Mouse (Mus musculus): ENCODE results near the gene Senp7.

The Senp7 gene

DNA sequence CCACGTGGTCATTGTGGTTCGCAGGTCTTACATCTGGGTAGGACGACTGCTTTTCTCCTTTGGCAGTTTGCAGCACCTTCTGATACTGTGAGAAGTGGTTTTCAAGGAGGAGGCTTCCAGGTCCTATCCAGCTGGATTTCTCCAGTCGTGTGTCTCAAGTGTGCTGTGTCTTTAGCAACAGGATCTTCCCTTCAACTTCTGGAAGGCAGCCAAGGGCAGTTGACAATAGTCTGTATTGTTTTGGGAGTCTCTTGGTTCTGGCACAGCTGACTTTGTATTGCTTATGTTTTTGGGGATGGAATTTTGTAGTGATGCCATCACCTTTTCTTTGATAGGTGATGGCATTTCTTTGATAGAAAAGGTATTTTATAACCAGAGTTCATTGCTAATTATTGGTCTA, 86.0 kb downstream of the Senp7 start:
- CTCF ChIA-PET, result no interaction called here

- CTCF ChIA-PET, result interaction anchor here (0.7 kb wide), 1 partner anchor 1440 kb away, joined by 9 read pairs; no protein-coding TSS in a partner anchor
Measured at GRCm38 (mm10) chr16:56137672-56138071, 89.5 kb downstream of the Senp7 start.

GRCm38 (mm10) chr16:56139921-56140320, 91.8 kb downstream of the Senp7 start:
- CTCF ChIA-PET, result no interaction called here

DNA sequence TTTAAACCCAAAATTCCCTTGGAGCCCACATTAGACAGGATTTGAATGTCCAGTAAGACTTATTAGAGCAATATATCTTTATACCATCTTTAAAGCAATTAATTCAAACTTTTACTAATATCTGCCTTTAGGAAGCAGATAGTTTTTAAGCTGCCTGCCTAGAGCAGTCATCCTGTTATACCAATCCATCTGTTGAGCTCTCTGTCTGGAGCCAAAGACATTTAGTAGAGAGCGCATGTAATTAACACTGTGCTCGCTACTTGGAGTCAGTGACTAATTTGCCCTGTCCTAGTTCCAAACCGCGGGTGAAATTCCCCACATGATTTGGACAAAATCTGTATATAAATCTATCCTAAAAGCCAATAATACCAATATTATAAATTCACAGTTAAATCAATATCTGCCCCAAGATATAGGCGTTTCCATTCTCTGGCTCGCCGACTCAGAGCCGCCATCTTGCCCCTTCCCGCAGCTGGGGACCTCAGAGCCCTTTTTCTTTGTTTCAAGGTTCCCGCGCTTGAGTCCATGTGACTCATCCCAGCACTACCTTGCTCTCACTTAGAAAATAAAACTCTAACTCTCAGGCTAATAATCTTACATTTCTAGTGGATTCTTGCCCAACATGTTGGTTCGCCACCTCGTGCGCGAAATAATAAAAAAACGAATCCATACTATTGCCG, 96.9 kb downstream of the Senp7 start:
- CTCF ChIA-PET, result no interaction called here

GRCm38 (mm10) chr16:56147679-56148078, 99.5 kb downstream of the Senp7 start:
- CTCF ChIA-PET, result no interaction called here

DNA sequence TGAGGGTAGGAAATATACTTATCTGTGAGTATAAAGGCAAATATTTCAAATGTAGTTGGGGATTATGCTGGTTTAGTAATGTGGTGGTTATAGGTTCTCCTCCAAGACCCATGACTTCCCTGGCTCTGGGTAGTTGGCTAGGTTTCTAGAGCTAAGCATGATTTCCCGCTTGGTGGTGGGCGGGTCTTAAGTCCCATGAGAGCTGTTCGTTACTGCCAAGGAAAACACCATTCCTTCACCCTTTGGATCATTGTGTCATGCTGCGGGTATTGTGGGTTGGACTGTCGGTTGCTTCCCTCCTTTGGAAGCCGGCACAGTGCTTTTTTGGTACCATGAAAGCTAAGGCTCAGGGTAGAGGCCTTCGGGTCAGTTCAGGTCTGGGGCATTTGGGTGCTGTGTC, 115.3 kb downstream of the Senp7 start:
- CTCF ChIA-PET, result no interaction called here

DNA sequence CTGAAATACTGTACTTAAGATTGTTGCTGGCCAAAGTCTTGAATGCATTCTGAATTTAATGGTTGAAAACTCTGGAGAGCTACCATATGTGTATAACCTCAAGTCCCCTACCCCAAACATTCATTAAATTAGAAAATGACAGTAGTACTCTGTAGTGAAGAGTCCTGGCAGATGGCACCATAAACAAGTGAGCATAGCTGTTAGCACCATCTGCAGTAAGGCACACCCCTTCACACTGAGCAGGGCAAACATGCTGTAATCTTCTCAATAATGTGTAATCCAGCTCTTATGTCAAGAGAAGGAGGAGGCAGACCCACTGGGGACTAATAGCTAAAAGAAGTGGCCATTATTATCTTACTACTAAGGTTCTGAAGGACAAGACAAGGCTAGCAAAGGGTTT, 122.1 kb downstream of the Senp7 start:
- CTCF ChIA-PET, result no interaction called here

GRCm38 (mm10) chr16:56175867-56176581, 127.9 kb downstream of the Senp7 start:
- CTCF ChIA-PET, result no interaction called here

DNA sequence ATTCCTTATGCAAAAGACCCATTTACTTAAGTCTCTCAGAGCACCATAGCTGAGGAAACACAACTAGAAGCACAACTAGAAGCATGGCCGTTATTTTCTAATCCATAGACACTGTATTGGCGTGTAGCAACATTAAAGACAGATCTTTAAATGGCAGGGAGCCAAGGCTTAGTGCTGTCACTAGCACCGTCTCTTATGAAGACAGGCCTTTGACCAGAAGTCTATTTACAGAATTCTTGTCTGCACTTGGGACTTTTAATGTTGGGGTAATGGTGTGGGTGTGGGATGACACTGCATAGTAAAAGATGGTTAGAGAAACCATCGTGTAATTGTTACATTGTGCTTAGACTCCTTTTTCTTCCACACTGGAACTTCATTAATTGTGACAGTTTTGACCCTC, 138.7 kb downstream of the Senp7 start:
- CTCF ChIA-PET, result no interaction called here

DNA sequence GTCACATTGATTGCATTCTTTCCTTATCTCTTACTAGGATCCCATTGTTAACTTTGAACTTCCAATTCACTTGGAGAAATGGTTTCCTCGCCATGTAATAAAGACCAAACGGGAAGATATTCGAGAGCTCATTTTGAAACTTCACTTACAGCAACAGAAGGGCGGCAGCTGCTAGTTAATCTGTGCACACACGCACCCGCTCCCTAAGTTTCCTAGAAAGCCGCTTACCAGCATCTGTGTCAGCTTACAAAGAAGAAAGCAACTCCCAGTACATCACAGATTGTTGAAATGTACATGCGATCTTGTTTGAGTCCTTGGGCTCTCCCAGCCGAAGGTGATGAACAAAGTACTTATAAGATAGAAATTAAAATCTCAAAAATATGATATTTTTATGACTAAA, 140.1 kb downstream of the Senp7 start:
- CTCF ChIA-PET, result interaction anchor here (0.6 kb wide), 1 partner anchor 219 kb away, joined by 3 read pairs; no protein-coding TSS in a partner anchor

- CTCF ChIA-PET, result no interaction called here
Measured at GRCm38 (mm10) chr16:56204051-56204450, 155.9 kb downstream of the Senp7 start, which contains the start of gene Impg2. Impg2 (plus strand) TSS chr16:56204313.

DNA sequence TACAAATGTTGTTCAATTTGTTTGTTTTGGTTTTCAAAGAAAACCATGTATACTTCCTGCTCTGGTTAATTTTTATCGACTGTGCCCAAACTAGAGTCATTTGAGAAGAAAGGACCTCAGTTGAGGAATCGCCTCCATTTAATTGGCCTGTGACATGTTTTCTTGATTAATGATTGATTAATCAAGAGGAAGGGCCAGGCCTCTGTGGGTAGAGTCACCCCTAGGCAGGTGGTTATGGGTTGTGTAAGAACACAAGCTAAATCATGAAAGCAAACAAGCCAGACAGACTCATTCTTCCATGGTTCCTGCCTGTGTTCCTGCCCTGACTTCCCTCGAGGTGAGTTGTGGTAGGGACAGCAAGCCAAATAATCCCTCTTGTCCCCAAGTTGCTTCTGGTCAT, 164.6 kb downstream of the Senp7 start:
- CTCF ChIA-PET, result no interaction called here

DNA sequence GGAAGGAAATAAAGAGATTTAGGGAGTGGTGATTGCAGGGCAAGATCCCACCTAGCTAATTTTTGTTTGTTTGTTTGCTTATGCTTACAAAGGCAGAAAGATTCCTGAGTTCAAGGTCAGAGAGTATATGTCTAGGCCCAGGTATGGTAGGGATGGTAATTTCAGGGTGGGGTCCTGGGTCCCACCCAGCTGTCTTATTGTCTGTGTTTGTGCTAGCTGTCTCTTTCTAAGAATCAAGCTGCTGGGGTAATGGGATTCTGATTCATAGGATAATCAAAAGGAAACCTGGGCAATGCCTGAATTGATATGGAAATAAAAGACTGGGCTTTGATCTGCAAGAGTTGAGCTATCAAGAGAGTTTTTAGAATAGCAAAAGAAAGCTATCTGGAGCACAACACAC, 179.5 kb downstream of the Senp7 start:
- CTCF ChIA-PET, result no interaction called here

GRCm38 (mm10) chr16:56229455-56229854, 181.3 kb downstream of the Senp7 start:
- CTCF ChIA-PET, result no interaction called here

DNA sequence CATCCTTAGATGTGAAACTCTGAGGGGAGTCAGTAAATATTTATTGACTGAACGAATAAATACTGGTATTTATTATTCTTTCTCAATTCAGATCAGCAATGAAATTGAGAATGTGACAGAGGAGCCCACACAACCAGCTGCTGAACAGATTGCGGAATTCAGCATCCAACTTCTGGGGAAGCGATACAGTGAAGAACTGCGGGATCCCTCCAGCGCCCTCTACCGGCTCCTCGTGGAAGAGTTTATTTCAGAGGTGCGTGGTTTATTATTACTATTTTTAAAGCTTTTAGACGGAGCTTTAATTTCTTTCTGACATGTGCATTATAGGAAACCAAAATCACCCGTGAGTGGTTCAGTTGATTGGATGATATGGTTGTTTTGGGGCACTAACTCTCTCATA, 183.2 kb downstream of the Senp7 start:
- CTCF ChIA-PET, result no interaction called here

DNA sequence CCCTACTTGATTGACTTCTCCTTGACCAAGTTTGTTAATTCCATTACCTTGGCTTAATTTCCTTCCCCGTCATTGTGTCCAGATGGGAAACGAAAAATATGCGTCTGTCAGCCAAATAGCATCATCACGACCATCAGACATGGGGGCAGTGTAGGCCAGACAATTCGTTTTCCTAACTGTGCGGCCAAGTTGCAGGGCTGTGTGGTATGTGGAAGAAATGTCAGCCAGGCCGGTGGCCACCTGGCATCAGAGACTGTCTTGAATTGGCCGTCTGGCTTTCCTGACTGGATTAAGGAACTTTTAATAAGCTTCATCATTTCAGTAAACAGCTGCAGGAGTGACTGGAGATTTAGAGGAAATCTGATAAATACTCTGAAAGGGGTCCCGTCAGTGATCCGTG, 184.6 kb downstream of the Senp7 start:
- CTCF ChIA-PET, result no interaction called here
